Mouse (Mus musculus) testis, adult 2 months (tissue): ENCODE results near the gene Lrrc26.

Source experiments
- CTCF ChIP-seq: fragments of 200-500 bp; IDR thresholded peaks from 2 replicates; pipeline ENCODE4 v1.5.1; 2012; ENCODE audit warnings: low read depth, mild to moderate bottlenecking, inconsistent platforms, low read length, moderate library complexity; ENCODE audit not compliant: control insufficient read depth, insufficient read depth, insufficient replicate concordance
- POLR2A ChIP-seq: fragments of 200-500 bp; IDR thresholded peaks from 2 replicates; pipeline ENCODE4 v1.6.1; 2012; ENCODE audit warnings: low read depth, mild to moderate bottlenecking, inconsistent platforms, low read length, moderate library complexity; ENCODE audit not compliant: control insufficient read depth

- TF ChIP-seq POLR2A (no peak), CTCF (no peak)
Measured at GRCm38 (mm10) chr2:25252331-25252730, 37.4 kb upstream of the Lrrc26 start.
